In the genomic region with DNA sequence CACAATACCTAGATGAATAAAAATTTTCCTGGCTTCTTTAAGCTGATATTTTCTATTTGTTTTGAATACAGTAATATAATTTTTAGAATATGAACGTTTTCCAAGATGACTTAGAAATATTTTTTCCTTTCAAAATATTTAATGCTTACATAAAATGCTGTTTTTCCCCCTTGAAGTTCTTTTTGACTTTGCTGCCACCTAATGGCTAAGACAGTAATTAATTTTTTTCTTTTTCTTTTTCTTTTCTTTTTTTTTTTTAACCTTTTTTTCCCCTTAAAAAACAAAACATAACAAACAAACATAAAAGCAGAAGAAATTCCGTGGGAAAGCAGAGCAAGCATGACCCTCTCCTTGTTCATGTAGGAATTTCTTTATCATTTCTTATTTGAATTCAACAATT, we compare ENCODE assay signal across 16 mouse cellular contexts.
DNase-seq lines count a peak whose midpoint lies in the region; ATAC-seq lines count a peak whose summit lies in the region.
"Had no signal": no experiment of that assay in that cellular context is flagged by ENCODE, and none has a peak within 500 bp of the region (broad histone marks: within the 10 kb centered on the region; RNA-seq: fewer than 3 reads in every experiment).

No protein-coding gene starts in this region.

- no peak overlapping the region for H3K4me3 ChIP-seq in hindbrain, embryonic 14.5 days (replicated peaks; ENCODE audit: low read length)
- H3K4me3 ChIP-seq in hindbrain, embryonic 16.5 days (ENCODE audit: low read length): no peak overlapping the region
- no peak overlapping the region for H3K4me3 ChIP-seq in limb, embryonic 10.5 days
- H3K4me3 ChIP-seq: forebrain, embryonic 13.5 days; heart, embryonic 12.5 days; hindbrain, embryonic 15.5 days; lung, embryonic 15.5 days; midbrain, embryonic 12.5 days had no signal

- H3K4me1 ChIP-seq in hindbrain, embryonic 14.5 days (replicated peaks; ENCODE audit: control insufficient read depth, insufficient read depth, low read length): no peaks in the 10 kb centered on the region
- no peaks in the 10 kb centered on the region for H3K4me1 ChIP-seq in hindbrain, embryonic 16.5 days (ENCODE audit: control insufficient read depth, insufficient read depth, low read depth, low read length)
- H3K4me1 ChIP-seq in limb, embryonic 10.5 days: no peaks in the 10 kb centered on the region
- H3K4me1 ChIP-seq: forebrain, embryonic 13.5 days; heart, embryonic 12.5 days; hindbrain, embryonic 15.5 days; lung, embryonic 15.5 days; midbrain, embryonic 12.5 days had no signal

- H3K4me2 ChIP-seq in hindbrain, embryonic 14.5 days (replicated peaks): no peak overlapping the region
- no peak overlapping the region for H3K4me2 ChIP-seq in hindbrain, embryonic 16.5 days (ENCODE audit: low read length)
- H3K4me2 ChIP-seq: forebrain, embryonic 13.5 days; heart, embryonic 12.5 days; hindbrain, embryonic 15.5 days; lung, embryonic 15.5 days; midbrain, embryonic 12.5 days had no signal

- no peak overlapping the region for H3K27ac ChIP-seq in hindbrain, embryonic 14.5 days
- no peak overlapping the region for H3K27ac ChIP-seq in hindbrain, embryonic 16.5 days (ENCODE audit: low read depth, low read length)
- no peak overlapping the region for H3K27ac ChIP-seq in limb, embryonic 10.5 days
- H3K27ac ChIP-seq: forebrain, embryonic 13.5 days; hindbrain, embryonic 15.5 days; lung, embryonic 15.5 days; midbrain, embryonic 12.5 days had no signal

- no peaks in the 10 kb centered on the region for H3K27me3 ChIP-seq in hindbrain, embryonic 14.5 days (ENCODE audit: control insufficient read depth, insufficient read depth, low read length)
- no peaks in the 10 kb centered on the region for H3K27me3 ChIP-seq in hindbrain, embryonic 16.5 days (replicated peaks; ENCODE audit: control insufficient read depth, insufficient read depth, low read length)
- no peaks in the 10 kb centered on the region for H3K27me3 ChIP-seq in limb, embryonic 10.5 days (ENCODE audit: low read depth, poor library complexity, severe bottlenecking)
- H3K27me3 ChIP-seq: forebrain, embryonic 13.5 days; heart, embryonic 12.5 days; hindbrain, embryonic 15.5 days; lung, embryonic 15.5 days; midbrain, embryonic 12.5 days had no signal

- 2% methylated on average over 2 of the region's 2 CpGs for WGBS in hindbrain, embryonic 14.5 days
- 2% methylated on average over 2 of the region's 2 CpGs for WGBS in hindbrain, embryonic 16.5 days
- 4% methylated on average over 2 of the region's 2 CpGs for WGBS in limb, embryonic 10.5 days

- no peak for ATAC-seq in CD4-positive, CD25-positive, alpha-beta regulatory T cell, adult 4 months
- ATAC-seq in hindbrain, embryonic 14.5 days (ENCODE audit: low FRiP score): no peak
- ATAC-seq in hindbrain, embryonic 16.5 days: no peak
- ATAC-seq: forebrain, embryonic 13.5 days had no signal

- no peaks in the 10 kb centered on the region for H3K9me3 ChIP-seq in hindbrain, embryonic 14.5 days (ENCODE audit: control insufficient read depth, low read length)
- H3K9me3 ChIP-seq in hindbrain, embryonic 16.5 days (ENCODE audit: control insufficient read depth, low read length): no peaks in the 10 kb centered on the region
- no peaks in the 10 kb centered on the region for H3K9me3 ChIP-seq in limb, embryonic 10.5 days (replicated peaks)
- H3K9me3 ChIP-seq: forebrain, embryonic 13.5 days; heart, embryonic 12.5 days; hindbrain, embryonic 15.5 days; lung, embryonic 15.5 days; midbrain, embryonic 12.5 days had no signal

- peak; percentile 20 for DNase-seq in CD4-positive, CD25-positive, alpha-beta regulatory T cell, adult 2 months (ENCODE audit: low read depth, low spot score)
- peak; percentile 50 for DNase-seq in hindbrain, embryonic 14.5 days (ENCODE audit: low spot score)
- DNase-seq in retina, embryonic 14.5 days (ENCODE audit: low spot score): peak; percentile 53
- no peak for DNase-seq in retina, postnatal 1 day
- DNase-seq in thymus, postnatal 14 days: no peak
- DNase-seq in limb, embryonic 10.5 days (ENCODE audit: low spot score): no peak
- DNase-seq: adrenal gland, postnatal 36 days; cerebellum, adult 2 months; gastrocnemius, postnatal 10 days had no signal

- no peaks in the 10 kb centered on the region for H3K36me3 ChIP-seq in hindbrain, embryonic 14.5 days (replicated peaks; ENCODE audit: control insufficient read depth, insufficient read depth)
- no peaks in the 10 kb centered on the region for H3K36me3 ChIP-seq in hindbrain, embryonic 16.5 days (ENCODE audit: control insufficient read depth, insufficient read depth, low read length)
- no peaks in the 10 kb centered on the region for H3K36me3 ChIP-seq in limb, embryonic 10.5 days
- H3K36me3 ChIP-seq: heart, embryonic 12.5 days; hindbrain, embryonic 15.5 days; lung, embryonic 15.5 days; midbrain, embryonic 12.5 days had no signal

- no peak overlapping the region for H3K9ac ChIP-seq in hindbrain, embryonic 14.5 days
- no peak overlapping the region for H3K9ac ChIP-seq in hindbrain, embryonic 16.5 days (ENCODE audit: low read depth, low read length)
- H3K9ac ChIP-seq: forebrain, embryonic 13.5 days; heart, embryonic 12.5 days; hindbrain, embryonic 15.5 days; lung, embryonic 15.5 days; midbrain, embryonic 12.5 days had no signal

Comparison
In these comparisons a context has a peak if more than half of its experiments do, and no peak if none do; other contexts are left out.
1. DNase-seq: peak in CD4-positive, CD25-positive, alpha-beta regulatory T cell, adult 2 months (single experiment), hindbrain, embryonic 14.5 days (single experiment) and retina, embryonic 14.5 days (single experiment); none in retina, postnatal 1 day (single experiment), thymus, postnatal 14 days (single experiment) and limb, embryonic 10.5 days (single experiment).